Mouse (Mus musculus) CD4-positive, CD25-positive, alpha-beta regulatory T cell, adult 4 months (primary cell): ENCODE measurements around the gene Cnnm3. TPM values are rescaled to one million over a fixed set of nuclear protein-coding genes. Genes with fewer than 3 reads are reported as not detected.

Experiments
- polyA plus RNA-seq, 2 experiments: library from polyadenylated mRNA; unstranded; fragments of 100-300 nt; shearing (Covaris generic); gene quantifications; one replicate each; pipeline ENCODE4 v1.2.1; 2017

Gene Cnnm3
- polyA plus RNA-seq, 2 experiments from 2014 or later = 7.5 to 7.6 TPM

Other genes starting within 250 kb of the Cnnm3 start
- 100 to 1,000 TPM in 1 of 2 experiments, 10 to 100 TPM in 1; 62.4 to 137 TPM for gene Neurl3, start 237.2 kb upstream of the Cnnm3 start, polyA plus RNA-seq
- gene Arid5a, start 204.1 kb upstream of the Cnnm3 start, polyA plus RNA-seq = 100 to 1,000 TPM in 1 of 2 experiments, 10 to 100 TPM in 1; 92.4 to 160 TPM
- gene Kansl3, start 142.7 kb upstream of the Cnnm3 start, polyA plus RNA-seq = 10 to 100 TPM; 52.6 to 88.0 TPM
- under 1 TPM; 0.48 to 0.67 TPM for gene Fer1l5, start 139.6 kb upstream of the Cnnm3 start, polyA plus RNA-seq
- 10 to 100 TPM; 11.0 to 11.8 TPM for gene Lman2l, start 66.6 kb upstream of the Cnnm3 start, polyA plus RNA-seq
- 10 to 100 TPM; 12.3 to 19.6 TPM for gene Cnnm4, start 40.2 kb upstream of the Cnnm3 start, polyA plus RNA-seq
- 100 to 1,000 TPM in 1 of 2 experiments, 10 to 100 TPM in 1; 39.3 to 112 TPM for gene Ankrd23, start 25.0 kb downstream of the Cnnm3 start, polyA plus RNA-seq
- gene Gm42417, start 27.6 kb downstream of the Cnnm3 start, polyA plus RNA-seq = 1 to 10 TPM in 1 of 2 experiments, not detected in 1; 2.3 TPM
- gene Ankrd39, start 35.6 kb downstream of the Cnnm3 start, polyA plus RNA-seq = 10 to 100 TPM; 19.4 to 23.9 TPM
- gene Sema4c, start 46.5 kb downstream of the Cnnm3 start, polyA plus RNA-seq = under 1 TPM in 1 of 2 experiments, not detected in 1; 0.22 TPM
- gene Fam178b, start 171.3 kb downstream of the Cnnm3 start, polyA plus RNA-seq = not detected
- gene Cox5b, start 179.6 kb downstream of the Cnnm3 start, polyA plus RNA-seq = 100 to 1,000 TPM; 191 to 317 TPM
- not detected for gene 4933424G06Rik, start 198.3 kb downstream of the Cnnm3 start, polyA plus RNA-seq
- 10 to 100 TPM; 39.0 to 63.5 TPM for gene Actr1b, start 202.6 kb downstream of the Cnnm3 start, polyA plus RNA-seq
- gene Zap70, start 249.9 kb downstream of the Cnnm3 start, polyA plus RNA-seq = 100 to 1,000 TPM; 178 to 289 TPM